Mouse (Mus musculus) olfactory bulb, adult 2 months (tissue): Measurements from ENCODE around the gene Abhd6.

Experiments used
- CTCF ChIP-seq: fragments of 200-500 bp; IDR thresholded peaks from 2 replicates; pipeline ENCODE4 v1.5.1; 2012; ENCODE audit warnings: low read depth, mild to moderate bottlenecking, low read length, moderate library complexity; ENCODE audit not compliant: insufficient read depth
- POLR2A ChIP-seq: fragments of 200-500 bp; IDR thresholded peaks from 2 replicates; pipeline ENCODE4 v1.6.1; 2012; ENCODE audit warnings: mild to moderate bottlenecking, low read depth, low read length, moderate library complexity; ENCODE audit not compliant: insufficient read depth

DNA sequence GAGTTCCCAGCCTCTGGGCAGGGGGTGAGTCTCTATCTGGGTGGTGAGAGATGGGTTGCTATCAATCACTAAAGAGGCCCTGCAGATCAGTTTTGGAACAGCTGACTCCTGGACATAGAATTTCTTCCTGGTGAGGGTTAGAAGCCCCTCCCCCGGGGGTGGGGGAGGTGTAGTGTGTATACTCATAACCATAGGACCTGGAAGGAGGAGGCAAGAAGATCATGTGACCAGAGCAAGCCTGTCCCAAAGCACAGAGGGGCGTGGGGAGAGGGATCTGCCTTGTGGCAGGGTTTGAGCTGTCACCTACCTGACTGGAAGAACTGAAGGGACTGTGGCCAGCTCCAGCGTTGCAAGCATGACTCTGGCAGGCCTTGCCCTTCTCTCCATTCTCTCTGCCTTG lies 59.4 kb downstream of the Abhd6 start:
- TF ChIP-seq CTCF (no peak), POLR2A (no peak)
